Mouse (Mus musculus) embryonic facial prominence, embryonic 15.5 days (tissue): ENCODE data around the gene Hoxd8. TPM values are rescaled to one million over a fixed set of nuclear protein-coding genes. Genes with fewer than 3 reads are reported as not detected.

Source experiments
- ATAC-seq: fragments of 200-750 bp; cut with Nextera tagmentation; 2 replicates; pipeline ENCODE4 v1.8.0; 2017; ENCODE audit warnings: low read depth, moderate TSS enrichment; ENCODE audit not compliant: insufficient number of reproducible peaks, low FRiP score, low TSS enrichment
- H3K27ac ChIP-seq: fragments of 300-500 bp; sonication (generic); replicated peaks from 2 replicates; pipeline ENCODE4 v1.5.1; 2015; ENCODE audit warnings: mild to moderate bottlenecking, inconsistent platforms
- H3K27me3 ChIP-seq: fragments of 300-500 bp; sonication (generic); 2 replicates; pipeline ENCODE4 v1.6.1; 2015; ENCODE audit warnings: inconsistent platforms
- H3K36me3 ChIP-seq: fragments of 300-500 bp; sonication (generic); 2 replicates; pipeline ENCODE4 v1.6.1; 2015; ENCODE audit warnings: mild to moderate bottlenecking, inconsistent platforms
- H3K4me1 ChIP-seq: fragments of 300-500 bp; sonication (generic); 2 replicates; pipeline ENCODE4 v1.6.1; 2015; ENCODE audit warnings: inconsistent platforms
- H3K4me2 ChIP-seq: fragments of 300-500 bp; sonication (generic); replicated peaks from 2 replicates; pipeline ENCODE4 v1.6.1; 2015; ENCODE audit warnings: mild to moderate bottlenecking, inconsistent platforms
- H3K4me3 ChIP-seq: fragments of 300-500 bp; sonication (generic); replicated peaks from 2 replicates; pipeline ENCODE4 v1.5.1; 2015; ENCODE audit warnings: mild to moderate bottlenecking, inconsistent platforms
- H3K9ac ChIP-seq: fragments of 300-500 bp; sonication (generic); 2 replicates; pipeline ENCODE4 v1.6.1; 2015; ENCODE audit warnings: inconsistent platforms
- H3K9me3 ChIP-seq: fragments of 300-500 bp; sonication (generic); replicated peaks from 2 replicates; pipeline ENCODE4 v1.6.1; 2016; ENCODE audit warnings: inconsistent platforms
- WGBS: fragments of 180-500 bp; shearing (Covaris S2); methylation state at CpG from one replicate; pipeline ENCODE4 v1.1.7; 2015; 5-methylcytosine and 5-hydroxymethylcytosine counted together
- polyA plus RNA-seq: library from polyadenylated mRNA; unstranded; fragments of >200 nt; fragmentation: Nextera tagmentation; extraction: Ambion mirVana; gene quantifications from 2 replicates; pipeline ENCODE4 v1.2.1, GENCODE M21; 2015

Gene Hoxd8
- polyA plus RNA-seq, 1 experiment from 2014 or later, result 6.4 TPM

GRCm38 (mm10) chr2:74660421-74661375, 43.7 kb upstream of the Hoxd8 start:
- no peak overlapping the region for H3K9ac ChIP-seq
- 2% methylated on average over 30 of the region's 30 CpGs for WGBS
- no peak for ATAC-seq
- 0 out of 2 replicates have a peak overlapping the region, but pooled peaks have one; percentile 1 for H3K4me3 ChIP-seq
- peaks cover 94% of the 10 kb centered on the region for H3K27me3 ChIP-seq
- H3K4me2 ChIP-seq, result no peak overlapping the region
- no peaks in the 10 kb centered on the region for H3K36me3 ChIP-seq
- H3K27ac ChIP-seq, result no peak overlapping the region
- H3K9me3 ChIP-seq, result no peaks in the 10 kb centered on the region
- peaks cover 32% of the 10 kb centered on the region for H3K4me1 ChIP-seq

DNA sequence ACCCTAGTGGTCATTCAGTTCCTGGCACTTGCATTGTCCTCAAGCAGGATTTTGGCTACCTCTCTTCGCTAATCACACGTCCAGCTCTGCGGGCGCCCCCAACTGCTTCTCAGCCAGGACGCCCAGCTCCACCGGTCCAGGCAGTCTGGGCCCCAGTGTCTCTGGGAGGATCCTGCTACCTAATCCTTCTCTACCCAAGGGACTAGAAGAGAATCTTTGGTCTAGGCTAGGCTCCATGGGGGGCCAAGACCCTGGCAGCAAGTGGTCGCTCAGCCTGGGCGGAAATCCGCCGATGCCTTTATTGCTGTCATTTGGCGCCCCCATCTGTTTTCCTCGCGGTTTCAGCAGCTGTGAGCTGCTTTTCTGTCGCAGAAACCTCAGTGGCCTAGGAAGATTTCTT, 42.7 kb upstream of the Hoxd8 start:
- H3K9me3 ChIP-seq, result no peaks in the 10 kb centered on the region
- peaks cover 94% of the 10 kb centered on the region for H3K27me3 ChIP-seq
- no peak overlapping the region for H3K9ac ChIP-seq
- H3K27ac ChIP-seq, result no peak overlapping the region
- WGBS, result 1% methylated on average over 14 of the region's 14 CpGs
- peaks cover 26% of the 10 kb centered on the region for H3K4me1 ChIP-seq
- peak overlapping the region; percentile 29 for H3K4me3 ChIP-seq
- H3K4me2 ChIP-seq, result peak overlapping the region; percentile 46
- no peaks in the 10 kb centered on the region for H3K36me3 ChIP-seq
- ATAC-seq, result no peak

DNA sequence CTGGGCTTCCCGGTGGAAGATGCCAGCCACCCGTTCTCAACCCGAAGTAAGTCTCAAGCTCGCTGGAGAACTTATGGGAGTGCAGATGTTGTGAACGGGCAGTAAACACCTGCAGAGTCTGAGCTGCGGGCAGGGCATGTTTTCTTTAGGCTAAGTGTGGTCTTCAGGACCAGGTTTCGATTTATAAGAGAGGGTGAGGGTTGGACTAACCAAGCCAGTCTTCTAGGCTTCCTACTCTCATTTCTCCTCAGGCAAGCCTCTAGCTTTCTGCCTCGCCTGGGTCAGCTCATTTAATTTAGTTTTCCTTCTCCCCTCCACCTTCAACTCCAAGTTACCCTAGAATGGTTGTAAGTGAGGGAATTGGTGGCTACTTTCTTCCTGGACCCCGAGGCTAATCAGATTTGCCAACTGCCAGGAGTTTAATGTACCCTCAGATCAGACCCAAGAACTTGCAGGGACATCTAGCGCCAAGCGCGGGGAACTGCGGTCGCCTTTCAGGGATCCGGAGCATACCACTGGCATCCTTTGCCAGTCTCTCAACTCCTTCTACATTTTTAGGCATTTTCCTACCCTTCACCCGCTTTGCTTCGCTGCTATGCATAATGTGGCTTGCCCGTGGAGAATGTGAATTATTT, 41.0 kb upstream of the Hoxd8 start:
- no peaks in the 10 kb centered on the region for H3K36me3 ChIP-seq
- ATAC-seq, result no peak
- no peak overlapping the region for H3K4me3 ChIP-seq
- 3% methylated on average over 18 of the region's 18 CpGs for WGBS
- peaks cover 27% of the 10 kb centered on the region for H3K4me1 ChIP-seq
- H3K9me3 ChIP-seq, result no peaks in the 10 kb centered on the region
- peaks cover 95% of the 10 kb centered on the region for H3K27me3 ChIP-seq
- no peak overlapping the region for H3K27ac ChIP-seq
- H3K9ac ChIP-seq, result no peak overlapping the region
- H3K4me2 ChIP-seq, result 0 out of 2 replicates have a peak overlapping the region, but pooled peaks have one; percentile 15

GRCm38 (mm10) chr2:74666411-74666810, 38.0 kb upstream of the Hoxd8 start:
- H3K4me2 ChIP-seq, result no peak overlapping the region
- WGBS, result 2% methylated on average over 7 of the region's 7 CpGs
- no peak overlapping the region for H3K27ac ChIP-seq
- H3K27me3 ChIP-seq, result peaks cover 94% of the 10 kb centered on the region
- H3K9me3 ChIP-seq, result no peaks in the 10 kb centered on the region
- no peak overlapping the region for H3K4me3 ChIP-seq
- peaks cover 17% of the 10 kb centered on the region for H3K4me1 ChIP-seq
- H3K9ac ChIP-seq, result no peak overlapping the region
- ATAC-seq, result no peak
- no peaks in the 10 kb centered on the region for H3K36me3 ChIP-seq

- H3K36me3 ChIP-seq, result no peaks in the 10 kb centered on the region
- peaks cover 13% of the 10 kb centered on the region for H3K4me1 ChIP-seq
- H3K4me3 ChIP-seq, result peak overlapping the region; percentile 38
- H3K27me3 ChIP-seq, result peaks cover 94% of the 10 kb centered on the region
- H3K4me2 ChIP-seq, result peak overlapping the region; percentile 61; the same call in 1 of the 2 replicates
- no peak for ATAC-seq
- no peaks in the 10 kb centered on the region for H3K9me3 ChIP-seq
- no peak overlapping the region for H3K27ac ChIP-seq
- WGBS, result 2% methylated on average over 36 of the region's 36 CpGs
- H3K9ac ChIP-seq, result no peak overlapping the region
Measured at GRCm38 (mm10) chr2:74667191-74667841, 37.1 kb upstream of the Hoxd8 start.

- H3K36me3 ChIP-seq, result no peaks in the 10 kb centered on the region
- H3K9ac ChIP-seq, result no peak within 1 kb of the TSS
- peak; percentile 59 for ATAC-seq
- H3K27me3 ChIP-seq, result peaks cover 94% of the 10 kb centered on the region
- no peak within 1 kb of the TSS for H3K27ac ChIP-seq
- peak within 1 kb of the TSS; percentile 61 for H3K4me2 ChIP-seq
- under 1% methylated on average over 39 of the region's 51 CpGs for WGBS
- H3K9me3 ChIP-seq, result no peaks in the 10 kb centered on the region
- peak within 1 kb of the TSS; percentile 38 for H3K4me3 ChIP-seq
- peaks cover 18% of the 10 kb centered on the region for H3K4me1 ChIP-seq
Measured at GRCm38 (mm10) chr2:74667842-74668357, 36.5 kb upstream of the Hoxd8 start, which contains the start of gene Hoxd13. Gene Hoxd13, plus strand, starts transcription at chr2:74668310.

- Histone ChIP-seq H3K27ac (no peak overlapping the region), H3K4me2 (peak overlapping the region; percentile 61), H3K36me3 (no peaks in the 10 kb centered on the region), H3K27me3 (peaks cover 94% of the 10 kb centered on the region), H3K4me3 (peak overlapping the region; percentile 38), H3K4me1 (peaks cover 19% of the 10 kb centered on the region), H3K9ac (no peak overlapping the region), H3K9me3 (no peaks in the 10 kb centered on the region)
- no peak for ATAC-seq
- under 1% methylated on average over 60 of the region's 74 CpGs for WGBS
Measured at GRCm38 (mm10) chr2:74668370-74669229, 35.8 kb upstream of the Hoxd8 start.

DNA sequence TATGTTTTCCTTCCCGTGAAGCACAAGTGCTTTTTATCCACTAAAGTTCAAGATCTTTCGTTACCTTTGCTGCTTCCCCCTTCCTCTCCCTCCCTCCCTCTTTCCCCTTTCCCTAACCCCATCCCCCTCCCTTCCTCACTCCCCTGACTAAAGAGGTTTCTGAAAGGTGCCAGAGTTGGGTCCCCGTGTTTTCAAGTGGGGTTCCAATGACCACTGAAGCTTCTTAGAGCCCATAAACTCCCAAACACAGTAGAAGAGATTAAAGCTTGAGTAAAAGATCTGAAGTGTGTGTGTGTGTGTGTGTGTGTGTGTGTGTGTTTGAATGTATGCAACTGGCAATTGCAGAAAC, 35.2 kb upstream of the Hoxd8 start:
- Histone ChIP-seq H3K4me1 (peaks cover 19% of the 10 kb centered on the region), H3K27ac (no peak overlapping the region), H3K27me3 (peaks cover 94% of the 10 kb centered on the region), H3K4me2 (no peak overlapping the region), H3K9ac (no peak overlapping the region), H3K4me3 (no peak overlapping the region), H3K9me3 (no peaks in the 10 kb centered on the region), H3K36me3 (no peaks in the 10 kb centered on the region)
- 1% methylated on average over 3 of the region's 3 CpGs for WGBS
- ATAC-seq, result no peak

GRCm38 (mm10) chr2:74669650-74670235, 34.7 kb upstream of the Hoxd8 start:
- Histone ChIP-seq H3K27me3 (peaks cover 94% of the 10 kb centered on the region), H3K9me3 (no peaks in the 10 kb centered on the region), H3K4me3 (no peak overlapping the region), H3K9ac (no peak overlapping the region), H3K4me1 (peaks cover 19% of the 10 kb centered on the region), H3K36me3 (no peaks in the 10 kb centered on the region), H3K4me2 (no peak overlapping the region), H3K27ac (no peak overlapping the region)
- WGBS, result 2% methylated on average over 14 of the region's 14 CpGs
- no peak for ATAC-seq

- Histone ChIP-seq H3K27me3 (peaks cover 95% of the 10 kb centered on the region), H3K27ac (no peak overlapping the region), H3K4me3 (no peak overlapping the region)
Measured at GRCm38 (mm10) chr2:74670632-74671188, 33.7 kb upstream of the Hoxd8 start.

More at GRCm38 (mm10) chr2:74670632-74671188, 33.7 kb upstream of the Hoxd8 start:
- Histone ChIP-seq H3K36me3 (no peaks in the 10 kb centered on the region), H3K4me1 (peaks cover 19% of the 10 kb centered on the region), H3K9ac (no peak overlapping the region), H3K9me3 (no peaks in the 10 kb centered on the region), H3K4me2 (no peak overlapping the region)
- WGBS, result 3% methylated on average over 3 of the region's 3 CpGs
- ATAC-seq, result no peak
